Comparison of ENCODE assay signal across 9 mouse cellular contexts in genomic region chr19:47320331-47320668, GRCm38 (mm10).
DNase-seq lines count a peak whose midpoint lies in the region; ATAC-seq and TF ChIP-seq lines count a peak whose summit lies in the region.
"Had no signal": no experiment of that assay in that cellular context is flagged by ENCODE, and none has a peak within 500 bp of the region (broad histone marks: within the 10 kb centered on the region; RNA-seq: fewer than 3 reads in every experiment).

No protein-coding gene starts in this region.

- H3K4me1 ChIP-seq in hindbrain, embryonic 12.5 days, result peaks cover 44% of the 10 kb centered on the region
- H3K4me1 ChIP-seq in hindbrain, embryonic 14.5 days (replicated peaks; ENCODE audit: control insufficient read depth, insufficient read depth, low read length), result peaks cover 7% of the 10 kb centered on the region
- peaks cover 61% of the 10 kb centered on the region for H3K4me1 ChIP-seq in heart, postnatal 0 days (ENCODE audit: control insufficient read depth, insufficient read depth)
- peaks cover 20% of the 10 kb centered on the region for H3K4me1 ChIP-seq in liver, embryonic 12.5 days

- peak overlapping the region; percentile 10; the same call in 1 of the 2 replicates for H3K9ac ChIP-seq in hindbrain, embryonic 12.5 days
- no peak overlapping the region for H3K9ac ChIP-seq in hindbrain, embryonic 14.5 days
- H3K9ac ChIP-seq in heart, postnatal 0 days (replicated peaks; ENCODE audit: low read depth, low read length), result peak overlapping the region; percentile 48
- no peak overlapping the region for H3K9ac ChIP-seq in liver, embryonic 12.5 days
- H3K9ac ChIP-seq: hindbrain, embryonic 15.5 days had no signal

- H3K36me3 ChIP-seq in hindbrain, embryonic 12.5 days, result no peaks in the 10 kb centered on the region
- no peaks in the 10 kb centered on the region for H3K36me3 ChIP-seq in hindbrain, embryonic 14.5 days (replicated peaks; ENCODE audit: control insufficient read depth, insufficient read depth)
- H3K36me3 ChIP-seq in heart, postnatal 0 days (replicated peaks; ENCODE audit: control insufficient read depth, insufficient read depth, low read length), result no peaks in the 10 kb centered on the region
- H3K36me3 ChIP-seq in liver, embryonic 12.5 days, result no peaks in the 10 kb centered on the region
- H3K36me3 ChIP-seq: hindbrain, embryonic 15.5 days had no signal

- 29% methylated on average over 8 of the region's 8 CpGs for WGBS in hindbrain, embryonic 12.5 days
- 29% methylated on average over 8 of the region's 8 CpGs for WGBS in hindbrain, embryonic 14.5 days
- WGBS in heart, postnatal 0 days, result 12% methylated on average over 8 of the region's 8 CpGs
- 40% methylated on average over 8 of the region's 8 CpGs for WGBS in liver, embryonic 12.5 days (ENCODE audit: insufficient replicate concordance)

- no peak for ATAC-seq in hindbrain, embryonic 12.5 days (ENCODE audit: low FRiP score)
- no peak for ATAC-seq in hindbrain, embryonic 14.5 days (ENCODE audit: low FRiP score)
- ATAC-seq in heart, postnatal 0 days (ENCODE audit: insufficient read depth, low read depth), result peak; percentile 57
- ATAC-seq in liver, embryonic 12.5 days, result 0 out of 2 replicates have a peak, but pooled peaks have one; percentile 26

- no peak overlapping the region for H3K4me3 ChIP-seq in hindbrain, embryonic 12.5 days
- no peak overlapping the region for H3K4me3 ChIP-seq in hindbrain, embryonic 14.5 days (replicated peaks; ENCODE audit: low read length)
- H3K4me3 ChIP-seq in heart, postnatal 0 days (ENCODE audit: low read depth, low read length), result peak overlapping the region; percentile 38
- 0 out of 2 replicates have a peak overlapping the region, but pooled peaks have one; percentile 0 for H3K4me3 ChIP-seq in liver, embryonic 12.5 days
- H3K4me3 ChIP-seq: hindbrain, embryonic 15.5 days had no signal

- H3K27ac ChIP-seq in hindbrain, embryonic 12.5 days, result peak overlapping the region; percentile 26; the same call in 1 of the 2 replicates
- H3K27ac ChIP-seq in hindbrain, embryonic 14.5 days, result no peak overlapping the region
- H3K27ac ChIP-seq in heart, postnatal 0 days (ENCODE audit: low read depth), result peak overlapping the region; percentile 85
- no peak overlapping the region for H3K27ac ChIP-seq in liver, embryonic 12.5 days
- H3K27ac ChIP-seq: hindbrain, embryonic 15.5 days had no signal

- 0 out of 2 replicates have a peak, but pooled peaks cover 4% of the 10 kb centered on the region for H3K27me3 ChIP-seq in hindbrain, embryonic 12.5 days
- H3K27me3 ChIP-seq in hindbrain, embryonic 14.5 days (ENCODE audit: control insufficient read depth, insufficient read depth, low read length), result no peaks in the 10 kb centered on the region
- H3K27me3 ChIP-seq in heart, postnatal 0 days (ENCODE audit: control insufficient read depth, insufficient read depth, low read length), result no peaks in the 10 kb centered on the region
- peaks cover 6% of the 10 kb centered on the region for H3K27me3 ChIP-seq in liver, embryonic 12.5 days (replicated peaks)

- no peak for TF ChIP-seq CTCF in brain, embryonic 14.5 days (IDR thresholded peaks at IDR 0.05; ENCODE audit: borderline replicate concordance, extremely low read depth, insufficient read depth, insufficient read length)
- no peak for TF ChIP-seq CTCF in heart, postnatal 0 days (IDR thresholded peaks at IDR 0.05; ENCODE audit: low read depth)

- H3K9me3 ChIP-seq in hindbrain, embryonic 12.5 days (replicated peaks), result no peaks in the 10 kb centered on the region
- no peaks in the 10 kb centered on the region for H3K9me3 ChIP-seq in hindbrain, embryonic 14.5 days (ENCODE audit: control insufficient read depth, low read length)
- no peaks in the 10 kb centered on the region for H3K9me3 ChIP-seq in heart, postnatal 0 days (replicated peaks; ENCODE audit: control insufficient read depth, low read length)
- H3K9me3 ChIP-seq in liver, embryonic 12.5 days (replicated peaks), result no peaks in the 10 kb centered on the region
- H3K9me3 ChIP-seq: hindbrain, embryonic 15.5 days had no signal

- DNase-seq in hindbrain, embryonic 14.5 days (ENCODE audit: low spot score), result no peak
- peak; percentile 53 for DNase-seq in brain, embryonic 14.5 days (ENCODE audit: low read depth)
- peak; percentile 64 for DNase-seq in heart, postnatal 0 days (ENCODE audit: low spot score)
- DNase-seq in cerebellum, postnatal 36 days, result no peak
- no peak for DNase-seq in right cerebral cortex, postnatal 36 days (ENCODE audit: low spot score in 2 of 2)
- DNase-seq in thymus, postnatal 10 days (ENCODE audit: low spot score in 2 of 2), result no peak

- no peak overlapping the region for H3K4me2 ChIP-seq in hindbrain, embryonic 12.5 days (replicated peaks)
- H3K4me2 ChIP-seq in hindbrain, embryonic 14.5 days (replicated peaks), result no peak overlapping the region
- H3K4me2 ChIP-seq in heart, postnatal 0 days (ENCODE audit: low read depth, low read length), result peak overlapping the region; percentile 30
- H3K4me2 ChIP-seq in liver, embryonic 12.5 days, result no peak overlapping the region
- H3K4me2 ChIP-seq: hindbrain, embryonic 15.5 days had no signal

- no peak for TF ChIP-seq POLR2A in brain, embryonic 14.5 days (IDR thresholded peaks at IDR 0.05; ENCODE audit: borderline replicate concordance, extremely low read depth, insufficient read depth, insufficient read length, poor library complexity, severe bottlenecking)

- TF ChIP-seq EP300 in heart, postnatal 0 days (IDR thresholded peaks at IDR 0.05; ENCODE audit: low read depth), result no peak

Comparison
In these comparisons a context has a peak if more than half of its experiments do, and no peak if none do; other contexts are left out.
1. H3K27ac ChIP-seq: peak in hindbrain, embryonic 12.5 days (single experiment) and heart, postnatal 0 days (single experiment); none in hindbrain, embryonic 14.5 days (single experiment) and liver, embryonic 12.5 days (single experiment).
2. H3K9ac ChIP-seq: peak in hindbrain, embryonic 12.5 days (single experiment) and heart, postnatal 0 days (single experiment); none in hindbrain, embryonic 14.5 days (single experiment) and liver, embryonic 12.5 days (single experiment).
3. ATAC-seq: peak in heart, postnatal 0 days (single experiment) and liver, embryonic 12.5 days (single experiment); none in hindbrain, embryonic 12.5 days (single experiment) and hindbrain, embryonic 14.5 days (single experiment).
4. H3K4me3 ChIP-seq: peak in heart, postnatal 0 days (single experiment) and liver, embryonic 12.5 days (single experiment); none in hindbrain, embryonic 12.5 days (single experiment) and hindbrain, embryonic 14.5 days (single experiment).
5. DNase-seq: peak in brain, embryonic 14.5 days (single experiment) and heart, postnatal 0 days (single experiment); none in hindbrain, embryonic 14.5 days (single experiment), cerebellum, postnatal 36 days (0 of 2), right cerebral cortex, postnatal 36 days (0 of 2) and thymus, postnatal 10 days (0 of 2).